Mouse (Mus musculus): ENCODE data around the gene Suclg1. TPM values are rescaled to one million over a fixed set of nuclear protein-coding genes. Genes with fewer than 3 reads are reported as not detected.

The Suclg1 gene
- polyA plus RNA-seq, 1 experiment, result 53.5 TPM

- TF ChIP-seq CTCF (IDR thresholded peaks at IDR 0.05; ENCODE audit: control insufficient read depth, insufficient read depth, low read length), result no peak
- H3K4me3 ChIP-seq (replicated peaks; ENCODE audit: control insufficient read depth, low read depth, low read length), result no peak overlapping the region
- H3K27ac ChIP-seq (ENCODE audit: control insufficient read depth, insufficient read depth, low read depth, low read length, poor library complexity), result no peak overlapping the region
- no peaks in the 10 kb centered on the region for H3K4me1 ChIP-seq (ENCODE audit: control insufficient read depth, insufficient read depth, low read length)
- 38% methylated on average over 23 of the region's 23 CpGs for WGBS
These were observed 26.0 kb upstream of the Suclg1 start for GRCm38 (mm10) chr6:73221958-73222735.

- no peak overlapping the region for H3K27ac ChIP-seq (ENCODE audit: control insufficient read depth, insufficient read depth, low read depth, low read length, poor library complexity)
- TF ChIP-seq CTCF (IDR thresholded peaks at IDR 0.05; ENCODE audit: control insufficient read depth, insufficient read depth, low read length) (no peak), POLR2A (IDR thresholded peaks at IDR 0.05; ENCODE audit: borderline replicate concordance, control insufficient read depth, low read depth, low read length) (no peak)
- H3K4me1 ChIP-seq (ENCODE audit: control insufficient read depth, insufficient read depth, low read length), result no peaks in the 10 kb centered on the region; the same call in 1 of the 2 replicates
- no peak overlapping the region for H3K4me3 ChIP-seq (replicated peaks; ENCODE audit: control insufficient read depth, low read depth, low read length)
- 65% methylated on average over 10 of the region's 10 CpGs for WGBS
These were observed 25.2 kb upstream of the Suclg1 start for GRCm38 (mm10) chr6:73222841-73223526.

GRCm38 (mm10) chr6:73227376-73228158 lies 20.6 kb upstream of the Suclg1 start:
- TF ChIP-seq POLR2A (IDR thresholded peaks at IDR 0.05; ENCODE audit: borderline replicate concordance, control insufficient read depth, low read depth, low read length), result no peak
- TF ChIP-seq CTCF (IDR thresholded peaks at IDR 0.05; ENCODE audit: control insufficient read depth, insufficient read depth, low read length), result no peak
- Histone ChIP-seq H3K27ac (ENCODE audit: control insufficient read depth, insufficient read depth, low read depth, low read length, poor library complexity) (no peak overlapping the region), H3K4me3 (replicated peaks; ENCODE audit: control insufficient read depth, low read depth, low read length) (no peak overlapping the region), H3K4me1 (ENCODE audit: control insufficient read depth, insufficient read depth, low read length) (no peaks in the 10 kb centered on the region; the same call in 1 of the 2 replicates)
- 28% methylated on average over 10 of the region's 10 CpGs for WGBS

- Histone ChIP-seq H3K27ac (ENCODE audit: control insufficient read depth, insufficient read depth, low read depth, low read length, poor library complexity) (no peak overlapping the region), H3K4me3 (replicated peaks; ENCODE audit: control insufficient read depth, low read depth, low read length) (no peak overlapping the region), H3K4me1 (ENCODE audit: control insufficient read depth, insufficient read depth, low read length) (no peaks in the 10 kb centered on the region; the same call in 1 of the 2 replicates)
- WGBS, result 12% methylated on average over 4 of the region's 4 CpGs
- TF ChIP-seq CTCF (IDR thresholded peaks at IDR 0.05; ENCODE audit: control insufficient read depth, insufficient read depth, low read length) (no peak), POLR2A (IDR thresholded peaks at IDR 0.05; ENCODE audit: borderline replicate concordance, control insufficient read depth, low read depth, low read length) (no peak)
These were observed 19.8 kb upstream of the Suclg1 start for GRCm38 (mm10) chr6:73228408-73228807.

GRCm38 (mm10) chr6:73228881-73229280 lies 19.3 kb upstream of the Suclg1 start:
- Histone ChIP-seq H3K4me1 (ENCODE audit: control insufficient read depth, insufficient read depth, low read length) (no peaks in the 10 kb centered on the region; the same call in 1 of the 2 replicates), H3K27ac (ENCODE audit: control insufficient read depth, insufficient read depth, low read depth, low read length, poor library complexity) (no peak overlapping the region), H3K4me3 (replicated peaks; ENCODE audit: control insufficient read depth, low read depth, low read length) (no peak overlapping the region)
- TF ChIP-seq POLR2A (IDR thresholded peaks at IDR 0.05; ENCODE audit: borderline replicate concordance, control insufficient read depth, low read depth, low read length) (no peak), CTCF (IDR thresholded peaks at IDR 0.05; ENCODE audit: control insufficient read depth, insufficient read depth, low read length) (no peak)
- 34% methylated on average over 3 of the region's 3 CpGs for WGBS

- whole genome bisulfite sequencing, result 80% methylated on average over 12 of the region's 12 CpGs
- Histone ChIP-seq H3K4me1 (ENCODE audit: control insufficient read depth, insufficient read depth, low read length) (no peaks in the 10 kb centered on the region; the same call in 1 of the 2 replicates), H3K27ac (ENCODE audit: control insufficient read depth, insufficient read depth, low read depth, low read length, poor library complexity) (no peak overlapping the region), H3K4me3 (replicated peaks; ENCODE audit: control insufficient read depth, low read depth, low read length) (no peak overlapping the region)
- TF ChIP-seq POLR2A (IDR thresholded peaks at IDR 0.05; ENCODE audit: borderline replicate concordance, control insufficient read depth, low read depth, low read length) (no peak), CTCF (IDR thresholded peaks at IDR 0.05; ENCODE audit: control insufficient read depth, insufficient read depth, low read length) (no peak)
These were observed 16.0 kb upstream of the Suclg1 start for GRCm38 (mm10) chr6:73232152-73232584.

GRCm38 (mm10) chr6:73233202-73233726 lies 14.9 kb upstream of the Suclg1 start:
- TF ChIP-seq CTCF (IDR thresholded peaks at IDR 0.05; ENCODE audit: control insufficient read depth, insufficient read depth, low read length) (peak; percentile 18; the same call in 1 of the 2 replicates), POLR2A (IDR thresholded peaks at IDR 0.05; ENCODE audit: borderline replicate concordance, control insufficient read depth, low read depth, low read length) (no peak)
- Histone ChIP-seq H3K4me1 (ENCODE audit: control insufficient read depth, insufficient read depth, low read length) (no peaks in the 10 kb centered on the region; the same call in 1 of the 2 replicates), H3K4me3 (replicated peaks; ENCODE audit: control insufficient read depth, low read depth, low read length) (no peak overlapping the region), H3K27ac (ENCODE audit: control insufficient read depth, insufficient read depth, low read depth, low read length, poor library complexity) (no peak overlapping the region)
- WGBS, result 69% methylated on average over 6 of the region's 6 CpGs

All from bone marrow, adult 2 months (tissue).